Mouse (Mus musculus) ES-E14 (cell line): Measurements from ENCODE around the gene Grm1.

Experiments
- HCFC1 ChIP-seq: IDR thresholded peaks from 2 replicates; pipeline ENCODE4 v1.6.1; 2012; ENCODE audit warnings: low read length, inconsistent platforms, borderline replicate concordance; ENCODE audit not compliant: insufficient read depth
- MAFK ChIP-seq: IDR thresholded peaks from 2 replicates; pipeline ENCODE4 v1.6.1; 2014; ENCODE audit warnings: mild to moderate bottlenecking, low read depth, low read length, inconsistent platforms; ENCODE audit not compliant: insufficient read depth
- ZC3H11A ChIP-seq: IDR thresholded peaks from 2 replicates; pipeline ENCODE4 v1.6.1; 2012; ENCODE audit warnings: low read depth, mild to moderate bottlenecking, inconsistent platforms, low read length, borderline replicate concordance
- ZNF384 ChIP-seq: IDR thresholded peaks from 2 replicates; pipeline ENCODE4 v1.6.1; 2012; ENCODE audit warnings: low read depth, low read length, inconsistent platforms

DNA sequence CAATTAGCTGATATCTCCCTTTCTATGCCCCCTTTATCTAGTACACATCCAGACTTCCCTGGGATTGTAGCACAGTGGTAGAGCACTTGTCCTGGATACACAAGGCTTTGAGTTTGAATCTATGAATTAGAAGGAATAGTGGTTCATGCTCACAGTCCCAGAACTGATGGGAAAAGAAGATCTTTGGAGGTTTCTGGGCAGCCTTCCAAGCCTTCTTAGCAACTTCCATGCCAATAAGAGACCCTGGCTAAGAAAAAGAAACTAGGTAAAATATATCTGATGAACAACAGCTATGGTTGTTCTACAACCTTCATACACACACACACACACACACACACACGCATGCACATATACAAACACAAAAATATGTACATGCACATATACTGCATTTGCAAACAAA, 286.8 kb downstream of the Grm1 start:
- TF ChIP-seq HCFC1 (no peak), ZC3H11A (no peak), ZNF384 (no peak), MAFK (no peak)
